Mouse (Mus musculus) layer of hippocampus, adult 18-20 months (tissue): ENCODE measurements around the gene Arhgap24. TPM values are rescaled to one million over a fixed set of nuclear protein-coding genes. Genes with fewer than 3 reads are reported as not detected.
A peak's percentile ranks its signal among the peaks of the same experiment; 100 is the strongest.

Experiments used
- DNase-seq, 2 experiments: peaks; one replicate each; pipeline ENCODE4 v3.0.0; 2022; ENCODE audit warnings: low spot score in 2 of 2
- total RNA-seq, 2 experiments: library from RNA; stranded (reverse); gene quantifications; 2 replicates each; pipeline ENCODE4 v1.2.3; 2021

Arhgap24 gene
- total RNA-seq, 2 experiments from 2014 or later, result 5.5 to 6.0 TPM

- peak; percentile 9 to 36 for DNase-seq
Observed at GRCm38 (mm10) chr5:102783585-102783984, 302.4 kb downstream of the Arhgap24 start.

GRCm38 (mm10) chr5:102786123-102786522 is 304.9 kb downstream of the Arhgap24 start:
- DNase-seq, result no peak

GRCm38 (mm10) chr5:102788437-102788836 is 307.2 kb downstream of the Arhgap24 start:
- no peak for DNase-seq

GRCm38 (mm10) chr5:102791273-102791672 is 310.1 kb downstream of the Arhgap24 start:
- no peak for DNase-seq

GRCm38 (mm10) chr5:102793536-102793935 is 312.3 kb downstream of the Arhgap24 start:
- DNase-seq, result no peak

- DNase-seq, result no peak
Observed at GRCm38 (mm10) chr5:102801469-102801868, 320.3 kb downstream of the Arhgap24 start.

- no peak for DNase-seq
Observed at GRCm38 (mm10) chr5:102802833-102803232, 321.6 kb downstream of the Arhgap24 start.

GRCm38 (mm10) chr5:102803675-102804074 is 322.5 kb downstream of the Arhgap24 start:
- DNase-seq, result no peak

GRCm38 (mm10) chr5:102807518-102807917 is 326.3 kb downstream of the Arhgap24 start:
- DNase-seq, result no peak

GRCm38 (mm10) chr5:102810366-102810957 is 329.3 kb downstream of the Arhgap24 start:
- DNase-seq, result no peak

- no peak for DNase-seq
Observed at GRCm38 (mm10) chr5:102813271-102813670, 332.1 kb downstream of the Arhgap24 start.

- DNase-seq, result no peak
Observed at GRCm38 (mm10) chr5:102817641-102818040, 336.4 kb downstream of the Arhgap24 start.

GRCm38 (mm10) chr5:102825538-102825937 is 344.3 kb downstream of the Arhgap24 start:
- DNase-seq, result no peak

- DNase-seq, result no peak
Observed at GRCm38 (mm10) chr5:102839071-102839470, 357.9 kb downstream of the Arhgap24 start.

- DNase-seq, result no peak
Observed at GRCm38 (mm10) chr5:102843934-102844709, 362.9 kb downstream of the Arhgap24 start.

GRCm38 (mm10) chr5:102844731-102845598 is 363.8 kb downstream of the Arhgap24 start:
- DNase-seq, result peak; percentile 59 to 65

GRCm38 (mm10) chr5:102845800-102846199 is 364.6 kb downstream of the Arhgap24 start:
- DNase-seq, result no peak

GRCm38 (mm10) chr5:102847859-102848258 is 366.7 kb downstream of the Arhgap24 start:
- DNase-seq, result no peak

- no peak for DNase-seq
Observed at GRCm38 (mm10) chr5:102851761-102852160, 370.6 kb downstream of the Arhgap24 start.

- DNase-seq, result no peak
Observed at GRCm38 (mm10) chr5:102853750-102854149, 372.6 kb downstream of the Arhgap24 start.

- no peak for DNase-seq
Observed at GRCm38 (mm10) chr5:102855805-102856204, 374.6 kb downstream of the Arhgap24 start.

GRCm38 (mm10) chr5:102858047-102858446 is 376.9 kb downstream of the Arhgap24 start:
- no peak for DNase-seq
